10 mouse cellular contexts compared by ENCODE assay signal in the genomic region with DNA sequence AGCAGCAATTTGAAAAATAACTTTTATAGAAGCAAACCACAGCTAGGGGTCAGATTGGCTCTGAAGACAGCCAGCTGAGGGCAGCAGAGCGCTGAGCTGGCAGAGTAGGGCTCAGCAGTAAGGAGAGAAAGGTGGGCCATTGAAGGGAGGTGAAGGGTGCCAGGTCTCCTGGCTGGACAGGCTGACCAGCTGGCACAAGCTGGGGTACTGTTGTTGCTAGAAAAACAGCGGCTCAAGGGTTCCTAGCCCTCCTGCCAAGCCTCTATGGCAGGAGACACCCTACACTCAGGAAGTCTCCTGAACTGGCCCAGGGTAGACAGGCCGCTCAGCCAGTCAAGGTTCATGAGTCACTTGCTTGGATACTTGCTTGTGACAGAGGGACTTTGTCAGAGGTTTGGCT. TPM values are rescaled to one million over a fixed set of nuclear protein-coding genes. Genes with fewer than 3 reads are reported as not detected.
DNase-seq lines count a peak whose midpoint lies in the region; ATAC-seq and TF ChIP-seq lines count a peak whose summit lies in the region.
"Had no signal": no experiment of that assay in that cellular context is flagged by ENCODE, and none has a peak within 500 bp of the region (broad histone marks: within the 10 kb centered on the region; RNA-seq: fewer than 3 reads in every experiment).

No protein-coding gene starts in this region.

- no peaks in the 10 kb centered on the region for H3K27me3 ChIP-seq in neural tube, embryonic 11.5 days (ENCODE audit: control insufficient read depth, insufficient read depth, low read length)
- no peaks in the 10 kb centered on the region for H3K27me3 ChIP-seq in small intestine, adult 2 months (ENCODE audit: control insufficient read depth, insufficient read depth, low read length)

- H3K4me3 ChIP-seq in neural tube, embryonic 11.5 days (ENCODE audit: low read depth, low read length), result no peak overlapping the region
- no peak overlapping the region for H3K4me3 ChIP-seq in small intestine, adult 2 months (ENCODE audit: low read depth, low read length)
- H3K4me3 ChIP-seq: erythroblast, embryonic 14.5 days had no signal

- WGBS in neural tube, embryonic 11.5 days, result 65% methylated on average over 3 of the region's 3 CpGs
- 64% methylated on average over 3 of the region's 3 CpGs for whole genome bisulfite sequencing in small intestine, adult 2 months

- ATAC-seq in neural tube, embryonic 11.5 days (ENCODE audit: insufficient read depth, low FRiP score, low TSS enrichment), result peak; percentile 59; the same call in 1 of the 2 replicates

- intact Hi-C loops in heart, postnatal 10 days (cut with DNase I), result loop anchor here (1.0 to 5.0 kb wide), 3 partner anchors 122 to 577 kb away; partner anchors contain the start of gene Mtmr10

- no peak for TF ChIP-seq POLR2A in small intestine, adult 2 months (IDR thresholded peaks at IDR 0.05; ENCODE audit: low read depth, low read length)

- no peaks in the 10 kb centered on the region for H3K9me3 ChIP-seq in neural tube, embryonic 11.5 days (ENCODE audit: control insufficient read depth, low read length)

- no peak overlapping the region for H3K27ac ChIP-seq in neural tube, embryonic 11.5 days (ENCODE audit: low read depth, low read length)
- H3K27ac ChIP-seq in small intestine, adult 2 months (ENCODE audit: insufficient read depth, low read depth, low read length), result no peak overlapping the region

- H3K4me1 ChIP-seq in neural tube, embryonic 11.5 days (ENCODE audit: control insufficient read depth, insufficient read depth, low read length), result no peaks in the 10 kb centered on the region
- peaks cover 2% of the 10 kb centered on the region; the same call in 1 of the 2 replicates for H3K4me1 ChIP-seq in small intestine, adult 2 months (ENCODE audit: control insufficient read depth, insufficient read depth, insufficient read length, low read length)

- TF ChIP-seq CTCF in small intestine, adult 2 months (IDR thresholded peaks at IDR 0.05; ENCODE audit: extremely low read depth, insufficient read length, insufficient replicate concordance, low read depth, low read length), result peak; percentile 50; the same call in 1 of the 2 replicates

- no peak overlapping the region for H3K4me2 ChIP-seq in neural tube, embryonic 11.5 days (ENCODE audit: low read depth)

- no peak overlapping the region for H3K9ac ChIP-seq in neural tube, embryonic 11.5 days (ENCODE audit: low read length)

- no peaks in the 10 kb centered on the region for H3K36me3 ChIP-seq in neural tube, embryonic 11.5 days (ENCODE audit: control insufficient read depth, insufficient read depth, low read length)
- no peaks in the 10 kb centered on the region for H3K36me3 ChIP-seq in small intestine, adult 2 months (ENCODE audit: control insufficient read depth, insufficient read depth, low read length)

- DNase-seq in neural tube, embryonic 11.5 days (ENCODE audit: low spot score), result peak; percentile 38
- DNase-seq in neural tube, embryonic 10.5 days (ENCODE audit: extremely low spot score, low spot score), result no peak
- peak; percentile 58 for DNase-seq in adipocyte (ENCODE audit: low spot score)
- DNase-seq in cerebellum, postnatal 14 days, result peak; percentile 78 to 81
- DNase-seq in heart, postnatal 10 days, result peak; percentile 55 to 68
- DNase-seq in lung, adult 18-20 months, result peak; percentile 42 to 58
- no peak for DNase-seq in yolk sac, embryonic 10.5 days (ENCODE audit: low spot score)

RNA-seq across cellular contexts. Expression of gene Trpm1, which starts 11.4 kb away (rescaled TPM):
- polyA plus RNA-seq in neural tube, embryonic 11.5 days (2014; fragmentation: Nextera tagmentation; extraction: Ambion mirVana), result 0.42 and 0.93 TPM in 2 replicates
- under 1 TPM in 1 of 2 experiments, not detected in 1; 0.27 TPM for total RNA-seq in heart, postnatal 10 days (2021)
- 0.05 TPM in 1 of 2 replicates, not detected in the other for polyA plus RNA-seq in small intestine, adult 2 months (2012; rRNA removed)
- polyA plus RNA-seq: liver, embryonic 16.5 days had no signal

Comparison
In these comparisons a context has a peak if more than half of its experiments do, and no peak if none do; other contexts are left out.
1. DNase-seq: peak in neural tube, embryonic 11.5 days (single experiment), adipocyte (single experiment), cerebellum, postnatal 14 days (2 of 2), heart, postnatal 10 days (2 of 2) and lung, adult 18-20 months (2 of 2); none in neural tube, embryonic 10.5 days (single experiment) and yolk sac, embryonic 10.5 days (single experiment).